In the genomic region with DNA sequence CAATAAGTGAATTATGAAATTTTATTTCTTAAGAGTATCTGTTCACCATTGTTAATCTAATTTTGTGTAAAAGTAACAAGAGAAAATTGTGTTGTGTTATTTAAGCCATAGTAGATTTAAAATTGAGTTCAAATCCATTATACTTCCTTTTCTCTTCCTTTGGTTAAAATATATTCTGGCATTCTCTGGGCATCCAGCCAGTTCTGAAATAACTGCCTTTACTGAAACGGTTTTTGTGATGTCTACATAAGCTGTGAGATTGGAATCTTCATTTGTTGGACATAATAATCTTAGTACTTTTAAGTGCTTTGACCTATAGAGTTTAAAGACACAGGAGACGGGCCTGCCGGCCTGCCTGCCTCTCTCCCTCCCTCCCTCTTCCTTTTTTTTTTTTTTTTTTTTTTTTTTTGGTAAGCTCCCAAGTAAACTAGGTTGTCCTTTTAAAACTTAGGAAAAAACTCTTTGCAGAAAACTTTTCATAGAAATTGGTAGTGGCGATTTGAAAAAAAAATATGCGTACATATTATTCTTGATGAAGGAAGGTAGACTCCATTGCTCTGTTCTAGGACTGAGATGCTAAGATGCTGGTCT, we compare ENCODE assay signal across 25 mouse cellular contexts.
A peak's percentile ranks its signal among the peaks of the same experiment; 100 is the strongest.
DNase-seq lines count a peak whose midpoint lies in the region; ATAC-seq and TF ChIP-seq lines count a peak whose summit lies in the region.
"Had no signal": no experiment of that assay in that cellular context is flagged by ENCODE, and none has a peak within 500 bp of the region (broad histone marks: within the 10 kb centered on the region; RNA-seq: fewer than 3 reads in every experiment).

No protein-coding gene starts in this region.

- DNase-seq in kidney, adult 8-10 months, result no peak
- DNase-seq in lung, postnatal 0 days (ENCODE audit: low spot score), result no peak
- DNase-seq in brain, adult 2 months (ENCODE audit: low read depth, low spot score), result peak; percentile 61
- DNase-seq in right cerebral cortex, postnatal 4 days, result no peak
- no peak for DNase-seq in cerebellum, adult 11 months
- DNase-seq: adrenal gland, postnatal 36 days; cerebellum, adult 18-20 months; cerebellum, postnatal 14 days; gastrocnemius, postnatal 10 days; heart, postnatal 4 days; kidney, postnatal 25 days; liver, embryonic 13.5 days; right cerebral cortex, postnatal 14 days; thymus, postnatal 14 days had no signal

- no peak for TF ChIP-seq EP300 in lung, postnatal 0 days (IDR thresholded peaks at IDR 0.05)

- H3K9ac ChIP-seq in kidney, embryonic 16.5 days (replicated peaks; ENCODE audit: low read length), result no peak overlapping the region
- no peak overlapping the region for H3K9ac ChIP-seq in lung, embryonic 16.5 days (ENCODE audit: low read length)
- H3K9ac ChIP-seq in lung, postnatal 0 days (replicated peaks; ENCODE audit: low read depth), result no peak overlapping the region
- H3K9ac ChIP-seq: embryonic facial prominence, embryonic 12.5 days; forebrain, embryonic 12.5 days; hindbrain, embryonic 14.5 days; limb, embryonic 13.5 days; liver, embryonic 13.5 days; lung, embryonic 15.5 days had no signal

- no peaks in the 10 kb centered on the region for H3K36me3 ChIP-seq in kidney, embryonic 16.5 days (ENCODE audit: insufficient read depth, low read length)
- no peaks in the 10 kb centered on the region for H3K36me3 ChIP-seq in lung, embryonic 16.5 days (ENCODE audit: control insufficient read depth, insufficient read depth, low read length)
- no peaks in the 10 kb centered on the region for H3K36me3 ChIP-seq in lung, postnatal 0 days (ENCODE audit: insufficient read depth, low read length)
- H3K36me3 ChIP-seq: embryonic facial prominence, embryonic 12.5 days; forebrain, embryonic 12.5 days; heart, embryonic 10.5 days; limb, embryonic 13.5 days; lung, embryonic 15.5 days had no signal

- H3K4me1 ChIP-seq in kidney, embryonic 16.5 days (ENCODE audit: insufficient read depth, low read length), result peaks cover 39% of the 10 kb centered on the region
- H3K4me1 ChIP-seq in lung, embryonic 16.5 days (replicated peaks; ENCODE audit: control insufficient read depth, insufficient read depth, low read length), result peaks cover 31% of the 10 kb centered on the region
- 0 out of 2 replicates have a peak, but pooled peaks cover 4% of the 10 kb centered on the region for H3K4me1 ChIP-seq in lung, postnatal 0 days (ENCODE audit: insufficient read depth, low read depth, low read length)

- H3K4me2 ChIP-seq in kidney, embryonic 16.5 days (replicated peaks; ENCODE audit: low read depth, low read length), result no peak overlapping the region
- no peak overlapping the region for H3K4me2 ChIP-seq in lung, embryonic 16.5 days (ENCODE audit: low read depth, low read length)
- H3K4me2 ChIP-seq in lung, postnatal 0 days (replicated peaks; ENCODE audit: low read depth, low read length), result no peak overlapping the region
- H3K4me2 ChIP-seq: embryonic facial prominence, embryonic 12.5 days; forebrain, embryonic 12.5 days; hindbrain, embryonic 14.5 days; limb, embryonic 13.5 days; liver, embryonic 13.5 days; lung, embryonic 15.5 days; midbrain, embryonic 11.5 days had no signal

- no peak for TF ChIP-seq CTCF in lung, postnatal 0 days (IDR thresholded peaks at IDR 0.05)

- ATAC-seq in kidney, embryonic 16.5 days (ENCODE audit: low FRiP score, low TSS enrichment), result no peak
- 0 out of 2 replicates have a peak, but pooled peaks have one; percentile 41 for ATAC-seq in lung, embryonic 16.5 days (ENCODE audit: low read depth)
- no peak for ATAC-seq in lung, postnatal 0 days

- H3K4me3 ChIP-seq in kidney, embryonic 16.5 days (ENCODE audit: low read length), result no peak overlapping the region
- H3K4me3 ChIP-seq in lung, embryonic 16.5 days (ENCODE audit: low read length), result no peak overlapping the region
- H3K4me3 ChIP-seq in lung, postnatal 0 days (ENCODE audit: low read depth, low read length), result no peak overlapping the region
- H3K4me3 ChIP-seq: embryonic facial prominence, embryonic 12.5 days; erythroblast, embryonic 14.5 days; forebrain, embryonic 12.5 days; heart, embryonic 10.5 days; layer of hippocampus, adult 2 months; limb, embryonic 13.5 days; liver, embryonic 13.5 days; lung, embryonic 15.5 days had no signal

- no peaks in the 10 kb centered on the region for H3K9me3 ChIP-seq in kidney, embryonic 16.5 days (ENCODE audit: low read length)
- H3K9me3 ChIP-seq in lung, embryonic 16.5 days (ENCODE audit: control insufficient read depth, low read length), result no peaks in the 10 kb centered on the region
- H3K9me3 ChIP-seq in lung, postnatal 0 days (ENCODE audit: low read length), result no peaks in the 10 kb centered on the region
- H3K9me3 ChIP-seq: embryonic facial prominence, embryonic 12.5 days; forebrain, embryonic 12.5 days; heart, embryonic 10.5 days; limb, embryonic 13.5 days; liver, embryonic 13.5 days; lung, embryonic 15.5 days had no signal

- H3K27ac ChIP-seq in kidney, embryonic 16.5 days (ENCODE audit: low read length), result 0 out of 2 replicates have a peak overlapping the region, but pooled peaks have one; percentile 34
- no peak overlapping the region for H3K27ac ChIP-seq in lung, embryonic 16.5 days (ENCODE audit: low read length)
- no peak overlapping the region for H3K27ac ChIP-seq in lung, postnatal 0 days (ENCODE audit: low read length)
- H3K27ac ChIP-seq: embryonic facial prominence, embryonic 12.5 days; forebrain, embryonic 12.5 days; heart, embryonic 10.5 days; hindbrain, embryonic 14.5 days; layer of hippocampus, adult 2 months; limb, embryonic 13.5 days; liver, embryonic 13.5 days; lung, embryonic 15.5 days had no signal

- no peaks in the 10 kb centered on the region for H3K27me3 ChIP-seq in kidney, embryonic 16.5 days (ENCODE audit: insufficient read depth, low read length)
- no peaks in the 10 kb centered on the region for H3K27me3 ChIP-seq in lung, embryonic 16.5 days (ENCODE audit: control insufficient read depth, insufficient read depth, low read depth, low read length)
- H3K27me3 ChIP-seq in lung, postnatal 0 days (replicated peaks; ENCODE audit: insufficient read depth, low read length), result no peaks in the 10 kb centered on the region
- H3K27me3 ChIP-seq: embryonic facial prominence, embryonic 12.5 days; forebrain, embryonic 12.5 days; limb, embryonic 13.5 days; liver, embryonic 13.5 days; lung, embryonic 15.5 days had no signal

- WGBS in kidney, embryonic 16.5 days, result 45% methylated on average over 5 of the region's 5 CpGs
- WGBS in lung, embryonic 16.5 days, result 41% methylated on average over 5 of the region's 5 CpGs
- WGBS in lung, postnatal 0 days, result 53% methylated on average over 5 of the region's 5 CpGs
